Comparison of ENCODE assay signal across 22 mouse cellular contexts in genomic region chr8:69545020-69545419, GRCm38 (mm10). TPM values are rescaled to one million over a fixed set of nuclear protein-coding genes. Genes with fewer than 3 reads are reported as not detected.
DNase-seq lines count a peak whose midpoint lies in the region; ATAC-seq and TF ChIP-seq lines count a peak whose summit lies in the region.
"Not testable (repeated sequence)": the region's sequence is repeated elsewhere in the genome, so short reads cannot be mapped to it uniquely, and the experiment has no call there.
"Had no signal": no experiment of that assay in that cellular context is flagged by ENCODE, and none has a peak within 500 bp of the region (broad histone marks: within the 10 kb centered on the region; RNA-seq: fewer than 3 reads in every experiment).

No protein-coding gene starts in this region.

- H3K27me3 ChIP-seq in heart, postnatal 0 days (ENCODE audit: control insufficient read depth, insufficient read depth, low read length); kidney, postnatal 0 days (ENCODE audit: insufficient read depth, low read length); midbrain, postnatal 0 days (ENCODE audit: insufficient read depth, low read length); stomach, postnatal 0 days (ENCODE audit: control insufficient read depth, insufficient read depth, low read length): not testable (repeated sequence)

- H3K4me2 ChIP-seq in heart, postnatal 0 days (ENCODE audit: low read depth, low read length); kidney, postnatal 0 days (ENCODE audit: low read length); midbrain, postnatal 0 days (ENCODE audit: low read depth, low read length, poor library complexity, severe bottlenecking); stomach, postnatal 0 days (replicated peaks; ENCODE audit: low read depth): not testable (repeated sequence)

- H3K4me3 ChIP-seq in heart, postnatal 0 days (ENCODE audit: low read depth, low read length); kidney, postnatal 0 days (replicated peaks; ENCODE audit: low read depth, low read length); midbrain, postnatal 0 days (ENCODE audit: low read depth, low read length); stomach, postnatal 0 days (ENCODE audit: low read depth, low read length): not testable (repeated sequence)

- peak; percentile 16 for DNase-seq in adipocyte (ENCODE audit: low spot score)
- peak; percentile 14 for DNase-seq in fibroblast of lung, adult 2 months (ENCODE audit: low read depth)
- DNase-seq in heart, postnatal 0 days (ENCODE audit: low spot score) = peak; percentile 10
- DNase-seq in kidney, postnatal 0 days (ENCODE audit: low spot score) = peak; percentile 4
- DNase-seq in lung, adult 18-20 months = peak; percentile 55 to 56
- DNase-seq in midbrain, postnatal 0 days (ENCODE audit: low spot score); stomach, postnatal 0 days (ENCODE audit: low spot score): not testable (repeated sequence)

- ATAC-seq in heart, postnatal 0 days (ENCODE audit: insufficient read depth, low read depth); kidney, postnatal 0 days (replicated peaks; ENCODE audit: low FRiP score, low read depth); midbrain, postnatal 0 days (ENCODE audit: low FRiP score); stomach, postnatal 0 days (ENCODE audit: low FRiP score, low TSS enrichment): not testable (repeated sequence)

- H3K9ac ChIP-seq in heart, postnatal 0 days (replicated peaks; ENCODE audit: low read depth, low read length); kidney, postnatal 0 days (ENCODE audit: low read depth, low read length); midbrain, postnatal 0 days (replicated peaks; ENCODE audit: low read length, poor library complexity, severe bottlenecking); stomach, postnatal 0 days (ENCODE audit: low read length): not testable (repeated sequence)

- not testable (repeated sequence) for TF ChIP-seq EP300 in heart, postnatal 0 days (IDR thresholded peaks at IDR 0.05; ENCODE audit: low read depth); stomach, postnatal 0 days (optimal IDR thresholded peaks at IDR 0.05)

- peak; percentile 32 for TF ChIP-seq CTCF in heart, postnatal 0 days (IDR thresholded peaks at IDR 0.05; ENCODE audit: low read depth)
- TF ChIP-seq CTCF in kidney, postnatal 0 days (IDR thresholded peaks at IDR 0.05; ENCODE audit: low read depth) = peak; percentile 49
- peak; percentile 47 for TF ChIP-seq CTCF in midbrain, postnatal 0 days (IDR thresholded peaks at IDR 0.05)
- peak; percentile 48 for TF ChIP-seq CTCF in stomach, postnatal 0 days (IDR thresholded peaks at IDR 0.05; ENCODE audit: low read depth)

- not testable (repeated sequence) for H3K9me3 ChIP-seq in heart, postnatal 0 days (replicated peaks; ENCODE audit: control insufficient read depth, low read length); kidney, postnatal 0 days (replicated peaks; ENCODE audit: low read length); midbrain, postnatal 0 days (ENCODE audit: low read length); stomach, postnatal 0 days (ENCODE audit: control insufficient read depth, low read length)

- no CpG with 5 or more reads among the region's 1 CpGs for WGBS in heart, postnatal 0 days
- 33% methylated on average over 1 of the region's 1 CpGs for WGBS in kidney, postnatal 0 days
- WGBS in midbrain, postnatal 0 days = no CpG with 5 or more reads among the region's 1 CpGs
- 0% methylated on average over 1 of the region's 1 CpGs for WGBS in stomach, postnatal 0 days

- H3K36me3 ChIP-seq in heart, postnatal 0 days (replicated peaks; ENCODE audit: control insufficient read depth, insufficient read depth, low read length); kidney, postnatal 0 days (ENCODE audit: insufficient read depth, low read length); midbrain, postnatal 0 days (ENCODE audit: insufficient read depth, low read length); stomach, postnatal 0 days (ENCODE audit: control insufficient read depth, insufficient read depth, low read length): not testable (repeated sequence)

- H3K27ac ChIP-seq in heart, postnatal 0 days (ENCODE audit: low read depth); kidney, postnatal 0 days; midbrain, postnatal 0 days (ENCODE audit: low read depth, low read length); stomach, postnatal 0 days (replicated peaks): not testable (repeated sequence)

- not testable (repeated sequence) for H3K4me1 ChIP-seq in heart, postnatal 0 days (ENCODE audit: control insufficient read depth, insufficient read depth); kidney, postnatal 0 days (replicated peaks; ENCODE audit: insufficient read depth, low read length); midbrain, postnatal 0 days (ENCODE audit: insufficient read depth, low read length); stomach, postnatal 0 days (replicated peaks; ENCODE audit: control insufficient read depth, insufficient read depth)

RNA-seq across cellular contexts. Expression of gene Gm7697, which starts 22.2 kb away (rescaled TPM):
- total RNA-seq in heart, postnatal 0 days (2014; rRNA removed; ENCODE audit: low replicate concordance) = 0.58 TPM in 1 of 2 replicates, not detected in the other
- polyA plus RNA-seq in heart, postnatal 0 days (2015; fragmentation: Nextera tagmentation; extraction: Ambion mirVana) = not detected in 2 replicates
- not detected in 2 replicates for polyA plus RNA-seq in kidney, postnatal 0 days (2015; fragmentation: Nextera tagmentation; extraction: Ambion mirVana)
- total RNA-seq in midbrain, postnatal 0 days (2014; rRNA removed) = 0.42 TPM in 1 of 2 replicates, not detected in the other
- not detected in 2 replicates for polyA plus RNA-seq in midbrain, postnatal 0 days (2015; fragmentation: Nextera tagmentation; extraction: Ambion mirVana)
- not detected in 2 replicates for polyA plus RNA-seq in stomach, postnatal 0 days (2015; fragmentation: Nextera tagmentation; extraction: Ambion mirVana)
- total RNA-seq: adrenal gland, postnatal 25 days; gastrocnemius, adult 8-10 months; heart, postnatal 10 days had no signal
- polyA plus RNA-seq: embryonic facial prominence, embryonic 12.5 days; forebrain, embryonic 12.5 days; frontal cortex, adult 2 months; gonadal fat pad, adult 2 months; heart, embryonic 11.5 days; hindbrain, embryonic 10.5 days; hindbrain, embryonic 16.5 days; limb, embryonic 10.5 days; lung, adult 2 months; midbrain, embryonic 16.5 days; neural tube, embryonic 15.5 days; urinary bladder, adult 2 months had no signal
